ENCODE assay signal across 24 mouse cellular contexts in the genomic region with DNA sequence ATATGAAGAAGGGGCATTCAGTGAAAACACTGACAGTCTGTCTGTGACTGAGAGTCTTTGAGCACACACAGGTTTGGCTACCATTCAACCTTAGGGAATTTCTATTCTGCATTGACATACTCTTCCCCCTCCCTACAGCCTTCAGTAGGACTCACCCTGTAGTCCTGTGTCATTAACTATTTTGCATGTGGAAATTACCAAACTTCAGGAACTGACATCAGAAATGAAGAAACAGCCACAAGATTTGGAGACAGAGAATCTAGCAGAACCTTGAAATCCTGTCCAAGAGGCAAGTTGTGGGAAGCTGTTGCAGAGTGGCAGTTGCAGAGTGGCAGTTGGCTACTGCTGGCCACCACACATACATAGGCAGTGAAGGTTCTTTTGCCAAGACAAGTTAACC. TPM values are rescaled to one million over a fixed set of nuclear protein-coding genes. Genes with fewer than 3 reads are reported as not detected.
"Had no signal": no experiment of that assay in that cellular context is flagged by ENCODE, and none has a peak within 500 bp of the region (broad histone marks: within the 10 kb centered on the region; RNA-seq: fewer than 3 reads in every experiment).

No protein-coding gene starts in this region.

- H3K27me3 ChIP-seq: heart, embryonic 12.5 days; hindbrain, embryonic 12.5 days; intestine, embryonic 15.5 days; limb, embryonic 12.5 days had no signal

- H3K9ac ChIP-seq: heart, embryonic 12.5 days; hindbrain, embryonic 12.5 days; hindbrain, embryonic 14.5 days; intestine, embryonic 15.5 days; limb, embryonic 12.5 days had no signal

- ATAC-seq: hindbrain, embryonic 16.5 days; inflammation-experienced regulatory T-cells, adult 6 months; intestine, embryonic 15.5 days; intestine, postnatal 0 days had no signal

- H3K4me1 ChIP-seq: heart, embryonic 10.5 days; heart, embryonic 12.5 days; hindbrain, embryonic 10.5 days; hindbrain, embryonic 12.5 days; limb, embryonic 10.5 days; limb, embryonic 12.5 days had no signal

- H3K36me3 ChIP-seq: heart, embryonic 10.5 days; heart, embryonic 12.5 days; hindbrain, embryonic 10.5 days; hindbrain, embryonic 12.5 days; intestine, embryonic 15.5 days; limb, embryonic 10.5 days; limb, embryonic 12.5 days had no signal

- H3K4me2 ChIP-seq: heart, embryonic 12.5 days; hindbrain, embryonic 12.5 days; hindbrain, embryonic 14.5 days; intestine, embryonic 15.5 days; limb, embryonic 12.5 days had no signal

- DNase-seq: gastrocnemius, postnatal 14 days; gastrocnemius, postnatal 36 days; heart, postnatal 10 days; heart, postnatal 4 days; kidney, adult 18-20 months; kidney, adult 8-10 months; kidney, postnatal 10 days; kidney, postnatal 25 days; kidney, postnatal 4 days; liver had no signal

- H3K4me3 ChIP-seq: heart, embryonic 10.5 days; heart, embryonic 12.5 days; hindbrain, embryonic 10.5 days; hindbrain, embryonic 12.5 days; intestine, embryonic 15.5 days; layer of hippocampus, adult 2 months; left cerebral cortex, adult 2 months; limb, embryonic 10.5 days; limb, embryonic 12.5 days had no signal

- H3K9me3 ChIP-seq: heart, embryonic 10.5 days; heart, embryonic 12.5 days; hindbrain, embryonic 10.5 days; hindbrain, embryonic 12.5 days; intestine, embryonic 15.5 days; limb, embryonic 10.5 days; limb, embryonic 12.5 days had no signal

- H3K27ac ChIP-seq: heart, embryonic 10.5 days; hindbrain, embryonic 10.5 days; hindbrain, embryonic 12.5 days; hindbrain, embryonic 14.5 days; intestine, embryonic 15.5 days; layer of hippocampus, adult 2 months; left cerebral cortex, adult 2 months; limb, embryonic 10.5 days; limb, embryonic 12.5 days had no signal

RNA-seq across cellular contexts. Expression of a gene that starts 16.3 kb away (rescaled TPM):
- total RNA-seq: layer of hippocampus, adult 2 months; layer of hippocampus, postnatal 25 days had no signal
